Mouse (Mus musculus): Measurements from ENCODE around the gene Creld1.

Gene Creld1

GRCm38 (mm10) chr6:113483100-113483615 is at the start of gene Creld1:
Gene Creld1 (plus strand): TSS chr6:113483297.
- peak; percentile 79 for DNase-seq (ENCODE audit: low spot score)

- no peak for DNase-seq (ENCODE audit: low spot score)
Measured at GRCm38 (mm10) chr6:113433661-113434060, 49.4 kb upstream of the Creld1 start.

- DNase-seq (ENCODE audit: low spot score): no peak
Measured at GRCm38 (mm10) chr6:113434691-113435090, 48.4 kb upstream of the Creld1 start.

- no peak for DNase-seq (ENCODE audit: low spot score)
Measured at GRCm38 (mm10) chr6:113435664-113436205, 47.4 kb upstream of the Creld1 start, which contains the start of gene Cidec. Gene Cidec (minus strand): TSS chr6:113435760.

GRCm38 (mm10) chr6:113437135-113437534 is 46.0 kb upstream of the Creld1 start:
- no peak for DNase-seq (ENCODE audit: low spot score)

GRCm38 (mm10) chr6:113438721-113439430 is 44.2 kb upstream of the Creld1 start:
- no peak for DNase-seq (ENCODE audit: low spot score)

- no peak for DNase-seq (ENCODE audit: low spot score)
Measured at GRCm38 (mm10) chr6:113440686-113441085, 42.4 kb upstream of the Creld1 start.

- DNase-seq (ENCODE audit: low spot score): peak; percentile 46
Measured at GRCm38 (mm10) chr6:113441147-113441680, 41.9 kb upstream of the Creld1 start.

- no peak for DNase-seq (ENCODE audit: low spot score)
Measured at GRCm38 (mm10) chr6:113442087-113442441, 41.0 kb upstream of the Creld1 start.

- DNase-seq (ENCODE audit: low spot score): peak; percentile 78
Measured at GRCm38 (mm10) chr6:113442442-113443090, 40.5 kb upstream of the Creld1 start, which contains the start of gene Jagn1. Gene Jagn1 (plus strand): TSS chr6:113442569.

- DNase-seq (ENCODE audit: low spot score): no peak
Measured at GRCm38 (mm10) chr6:113443091-113443490, 40.0 kb upstream of the Creld1 start.

GRCm38 (mm10) chr6:113444207-113444965 is 38.7 kb upstream of the Creld1 start:
- no peak for DNase-seq (ENCODE audit: low spot score)

GRCm38 (mm10) chr6:113447639-113448038 is 35.5 kb upstream of the Creld1 start:
- no peak for DNase-seq (ENCODE audit: low spot score)

GRCm38 (mm10) chr6:113451839-113452238 is 31.3 kb upstream of the Creld1 start:
- DNase-seq (ENCODE audit: low spot score): no peak

- DNase-seq (ENCODE audit: low spot score): no peak
Measured at GRCm38 (mm10) chr6:113455007-113455406, 28.1 kb upstream of the Creld1 start.

- no peak for DNase-seq (ENCODE audit: low spot score)
Measured at GRCm38 (mm10) chr6:113457952-113458534, 25.1 kb upstream of the Creld1 start, which contains the start of gene Il17re. Gene Il17re (plus strand): TSS chr6:113458484.

- DNase-seq (ENCODE audit: low spot score): no peak
Measured at GRCm38 (mm10) chr6:113458635-113459034, 24.5 kb upstream of the Creld1 start.

- no peak for DNase-seq (ENCODE audit: low spot score)
Measured at GRCm38 (mm10) chr6:113464040-113464439, 19.1 kb upstream of the Creld1 start.

- DNase-seq (ENCODE audit: low spot score): no peak
Measured at GRCm38 (mm10) chr6:113465602-113466001, 17.5 kb upstream of the Creld1 start.

- no peak for DNase-seq (ENCODE audit: low spot score)
Measured at GRCm38 (mm10) chr6:113468512-113468911, 14.6 kb upstream of the Creld1 start.

- DNase-seq (ENCODE audit: low spot score): peak; percentile 55
Measured at GRCm38 (mm10) chr6:113469021-113469420, 14.1 kb upstream of the Creld1 start.

All from layer of hippocampus, adult 9-10 months (tissue).